Comparison of ENCODE assay signal across 12 mouse cellular contexts in genomic region chr17:70985501-70986354, GRCm38 (mm10). TPM values are rescaled to one million over a fixed set of nuclear protein-coding genes. Genes with fewer than 3 reads are reported as not detected.
DNase-seq lines count a peak whose midpoint lies in the region; ATAC-seq and TF ChIP-seq lines count a peak whose summit lies in the region.
"Had no signal": no experiment of that assay in that cellular context is flagged by ENCODE, and none has a peak within 500 bp of the region (broad histone marks: within the 10 kb centered on the region; RNA-seq: fewer than 3 reads in every experiment).

No protein-coding gene starts in this region.

- no peaks in the 10 kb centered on the region for H3K27me3 ChIP-seq in kidney, adult 2 months (replicated peaks; ENCODE audit: control insufficient read depth, insufficient read depth, low read length)
- no peaks in the 10 kb centered on the region for H3K27me3 ChIP-seq in liver, embryonic 16.5 days (ENCODE audit: control insufficient read depth, insufficient read depth, low read depth, low read length)
- H3K27me3 ChIP-seq: forebrain, embryonic 15.5 days; hindbrain, embryonic 12.5 days; neural tube, embryonic 12.5 days had no signal

- ATAC-seq in activated CD4-positive, CD25-positive, alpha-beta regulatory T cell, adult 4 months, result peak; percentile 22
- ATAC-seq in liver, embryonic 16.5 days (ENCODE audit: low read depth), result peak; percentile 52
- ATAC-seq: forebrain, embryonic 15.5 days had no signal

- 0 out of 2 replicates have a peak overlapping the region, but pooled peaks have one; percentile 18 for H3K27ac ChIP-seq in kidney, adult 2 months (ENCODE audit: insufficient read depth, low read depth, low read length)
- H3K27ac ChIP-seq in liver, embryonic 16.5 days (ENCODE audit: low read length), result peak overlapping the region; percentile 60
- H3K27ac ChIP-seq: forebrain, embryonic 15.5 days; hindbrain, embryonic 12.5 days; macrophage; neural tube, embryonic 12.5 days had no signal

- H3K4me3 ChIP-seq in kidney, adult 2 months (ENCODE audit: insufficient read depth, low read depth, low read length), result no peak overlapping the region
- H3K4me3 ChIP-seq in liver, embryonic 16.5 days (ENCODE audit: low read depth, low read length), result no peak overlapping the region
- H3K4me3 ChIP-seq: forebrain, embryonic 15.5 days; hindbrain, embryonic 12.5 days; neural tube, embryonic 12.5 days had no signal

- TF ChIP-seq CTCF in kidney, adult 2 months (conservative IDR thresholded peaks at IDR 0.05; ENCODE audit: insufficient read depth, insufficient read length, low read depth, low read length), result no peak

- H3K36me3 ChIP-seq in kidney, adult 2 months (ENCODE audit: control insufficient read depth, insufficient read depth, low read length), result no peaks in the 10 kb centered on the region; the same call in none of the 2 replicates
- H3K36me3 ChIP-seq in liver, embryonic 16.5 days (ENCODE audit: control insufficient read depth, insufficient read depth), result peaks cover 6% of the 10 kb centered on the region

- no peak for DNase-seq in kidney, adult 2 months
- no peak for DNase-seq in kidney, postnatal 36 days
- peak; percentile 91 for DNase-seq in 416B (ENCODE audit: low read depth)
- DNase-seq in retina, embryonic 14.5 days (ENCODE audit: low spot score), result no peak
- no peak for DNase-seq in right cerebral cortex, postnatal 25 days
- no peak for DNase-seq in cerebellum, postnatal 4 days (ENCODE audit: low spot score in 2 of 2)

- no peak for TF ChIP-seq POLR2A in kidney, adult 2 months (IDR thresholded peaks at IDR 0.05; ENCODE audit: low read depth, low read length)

- peaks cover 29% of the 10 kb centered on the region for H3K4me1 ChIP-seq in kidney, adult 2 months (ENCODE audit: control insufficient read depth, insufficient read depth, low read length)
- peaks cover 30% of the 10 kb centered on the region for H3K4me1 ChIP-seq in liver, embryonic 16.5 days (ENCODE audit: control insufficient read depth, low read depth, low read length)

- H3K9ac ChIP-seq in liver, embryonic 16.5 days (ENCODE audit: low read depth, low read length), result no peak overlapping the region
- H3K9ac ChIP-seq: forebrain, embryonic 15.5 days; hindbrain, embryonic 12.5 days; neural tube, embryonic 12.5 days had no signal

- no peaks in the 10 kb centered on the region for H3K9me3 ChIP-seq in liver, embryonic 16.5 days (replicated peaks; ENCODE audit: control insufficient read depth, low read length)
- H3K9me3 ChIP-seq: forebrain, embryonic 15.5 days; hindbrain, embryonic 12.5 days; neural tube, embryonic 12.5 days had no signal

- 57% methylated on average over 15 of the region's 15 CpGs for WGBS in kidney, adult 2 months
- WGBS in liver, embryonic 16.5 days (ENCODE audit: insufficient replicate concordance), result 61% methylated on average over 15 of the region's 15 CpGs

- no peak overlapping the region; the same call in 1 of the 2 replicates for H3K4me2 ChIP-seq in liver, embryonic 16.5 days (ENCODE audit: low read depth, low read length)
- H3K4me2 ChIP-seq: forebrain, embryonic 15.5 days; hindbrain, embryonic 12.5 days; neural tube, embryonic 12.5 days had no signal

RNA-seq across cellular contexts. Expression of gene Myom1, which starts 16.7 kb away (rescaled TPM):
- polyA plus RNA-seq in kidney, adult 2 months (2012; rRNA removed), result 2.8 and 4.3 TPM in 2 replicates
- under 1 TPM in 1 of 2 experiments, not detected in 1; 0.26 TPM for polyA plus RNA-seq in activated CD4-positive, CD25-positive, alpha-beta regulatory T cell, adult 4 months (2017; shearing (Covaris generic))
- polyA plus RNA-seq in liver, embryonic 16.5 days (2015; fragmentation: Nextera tagmentation; extraction: Ambion mirVana), result 2.1 and 3.3 TPM in 2 replicates

RNA-seq across cellular contexts. Expression of gene Myl12a, which starts 16.9 kb away (rescaled TPM):
- 119 and 160 TPM in 2 replicates for polyA plus RNA-seq in kidney, adult 2 months (2012; rRNA removed)
- 100 to 1,000 TPM; 693 to 929 TPM for polyA plus RNA-seq in activated CD4-positive, CD25-positive, alpha-beta regulatory T cell, adult 4 months (2017; shearing (Covaris generic))
- 171 and 182 TPM in 2 replicates for polyA plus RNA-seq in liver, embryonic 16.5 days (2015; fragmentation: Nextera tagmentation; extraction: Ambion mirVana)
